Mouse (Mus musculus) left cerebral cortex, postnatal 36 days (tissue): ENCODE data around the gene Crls1. TPM values are rescaled to one million over a fixed set of nuclear protein-coding genes. Genes with fewer than 3 reads are reported as not detected.

Experiments
- DNase-seq, 2 experiments: peaks; one replicate each; pipeline ENCODE4 v3.0.0; 2021 to 2022; ENCODE audit warnings: low spot score in 2 of 2, mixed read lengths in 1 of 2
- intact Hi-C: fragments of 180-260 bp; cut with DNase I; formaldehyde crosslinking; loops from one replicate; pipeline ENCODE4 v1.15.1; 2025
- total RNA-seq, 2 experiments: library from RNA; stranded (reverse); gene quantifications; 2 replicates each; pipeline ENCODE4 v1.2.3; 2021

The Crls1 gene
- 10 to 100 TPM; 27.5 to 30.3 TPM for total RNA-seq

DNA sequence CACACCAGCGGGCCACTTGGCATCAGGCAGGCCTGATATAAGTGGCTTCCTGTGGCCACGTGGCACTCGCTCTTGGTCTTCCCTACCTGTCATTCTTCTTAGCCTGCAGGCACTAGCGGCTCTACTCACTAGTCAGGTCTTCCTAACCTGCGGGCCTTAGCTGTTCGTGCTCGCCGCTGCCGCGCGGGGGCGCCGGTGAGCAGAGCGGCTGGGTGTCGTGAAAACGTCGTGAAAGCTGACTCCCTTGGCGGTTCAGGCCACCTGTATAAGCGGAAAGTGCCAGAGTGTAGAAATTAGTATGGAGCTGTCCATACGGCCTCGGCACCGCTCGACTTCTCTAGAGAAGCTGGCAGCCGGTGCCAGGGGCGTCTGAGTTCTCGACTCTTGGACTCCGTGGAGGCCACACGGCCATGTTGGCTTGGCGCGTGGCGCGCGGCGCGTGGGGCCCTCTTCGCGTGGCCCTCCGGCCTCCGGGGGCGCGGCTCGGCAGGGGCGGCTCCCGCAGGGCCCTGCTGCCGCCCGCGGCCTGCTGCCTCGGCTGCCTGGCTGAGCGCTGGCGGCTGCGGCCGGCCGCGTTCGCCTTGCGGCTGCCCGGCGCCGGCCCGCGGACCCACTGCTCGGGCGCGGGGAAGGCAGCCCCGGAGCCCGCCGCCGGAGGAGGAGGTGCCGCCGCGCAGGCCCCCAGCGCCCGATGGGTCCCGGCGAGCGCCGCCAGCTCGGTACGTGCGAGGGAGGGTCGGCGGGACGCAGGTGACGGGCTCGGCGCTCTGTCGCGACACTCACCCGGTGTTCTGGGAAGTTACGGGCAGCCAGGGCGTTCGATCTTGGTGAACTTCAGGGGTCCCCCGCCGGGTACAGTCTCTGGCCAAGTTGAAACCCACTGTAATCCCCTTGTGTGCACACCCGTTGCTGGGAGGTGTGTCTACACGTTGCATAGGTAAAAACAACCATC lies at the start of gene Crls1:
TSS of gene Crls1 (plus strand) at position 260 of the 952 bp plus-strand sequence.
- intact Hi-C loops: loop anchor here (1.0 kb wide), 1 partner anchor 57 kb away; no protein-coding TSS in a partner anchor

DNA sequence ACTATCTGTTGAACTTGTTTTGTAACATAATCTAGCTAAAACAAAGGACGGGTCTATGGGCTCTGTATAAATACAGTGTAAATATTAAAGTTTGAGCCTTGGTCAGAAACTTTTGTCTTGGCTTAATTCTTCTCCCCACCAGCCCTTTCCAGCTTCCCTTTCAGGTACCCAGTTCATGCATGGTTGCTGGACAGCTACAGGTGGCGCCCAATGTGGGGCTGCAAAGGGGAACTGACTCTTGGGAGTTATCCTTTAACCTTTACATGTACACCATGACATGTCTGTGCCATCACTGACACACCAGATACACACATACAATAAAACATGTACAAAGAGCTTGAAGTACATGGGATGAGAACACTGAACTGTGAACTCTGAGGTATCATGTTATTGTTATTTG lies 43.5 kb upstream of the Crls1 start:
- DNase-seq: no peak
- intact Hi-C loops: no loop called here

More for the DNA sequence above, at the start of gene Crls1:
- peak; percentile 97 to 98 for DNase-seq

DNA sequence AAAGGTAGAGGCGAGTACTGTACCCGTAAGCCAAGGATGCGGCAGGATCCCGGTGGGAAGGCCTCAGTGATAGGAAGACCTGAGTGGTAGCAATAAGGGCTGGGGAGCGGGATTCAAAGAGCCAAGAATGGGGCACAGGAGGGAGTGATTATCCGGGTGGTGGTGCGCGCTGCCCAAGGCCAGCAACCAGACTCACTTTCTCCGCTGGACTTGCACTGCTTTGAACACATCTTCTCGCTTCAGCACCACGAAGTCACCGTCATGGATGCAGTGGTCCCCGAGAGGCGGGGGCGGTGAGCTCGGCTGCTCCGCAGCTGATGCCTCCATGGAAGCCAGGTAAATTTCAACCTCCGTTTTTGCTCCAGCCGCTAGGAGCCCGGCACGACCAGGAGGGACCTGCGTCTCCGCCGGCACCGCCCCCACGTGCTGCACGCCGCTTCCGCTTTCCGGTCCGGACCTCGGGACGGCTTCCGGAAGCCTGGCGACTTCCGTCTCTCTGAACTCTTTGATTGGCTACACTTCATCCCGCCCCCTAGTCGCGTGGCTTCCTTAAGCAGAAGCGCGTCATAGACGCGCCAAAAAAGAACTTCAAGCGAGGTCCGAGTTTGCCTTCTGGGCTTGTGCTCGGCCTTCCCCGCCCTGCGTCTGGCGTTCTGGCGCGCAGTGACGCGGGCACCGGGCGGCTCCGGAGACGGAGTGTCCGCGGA lies 30.7 kb upstream of the Crls1 start, which contains the start of the genes Trmt6 and Mcm8:
TSS of gene Trmt6 (minus strand) at position 448 of the 707 bp plus-strand sequence.
TSS of gene Mcm8 (plus strand) at position 534 of the 707 bp plus-strand sequence.
- DNase-seq: peak; percentile 88 to 89
- intact Hi-C loops: loop anchor here (10.0 kb wide), 1 partner anchor 301 kb away; no protein-coding TSS in a partner anchor

DNA sequence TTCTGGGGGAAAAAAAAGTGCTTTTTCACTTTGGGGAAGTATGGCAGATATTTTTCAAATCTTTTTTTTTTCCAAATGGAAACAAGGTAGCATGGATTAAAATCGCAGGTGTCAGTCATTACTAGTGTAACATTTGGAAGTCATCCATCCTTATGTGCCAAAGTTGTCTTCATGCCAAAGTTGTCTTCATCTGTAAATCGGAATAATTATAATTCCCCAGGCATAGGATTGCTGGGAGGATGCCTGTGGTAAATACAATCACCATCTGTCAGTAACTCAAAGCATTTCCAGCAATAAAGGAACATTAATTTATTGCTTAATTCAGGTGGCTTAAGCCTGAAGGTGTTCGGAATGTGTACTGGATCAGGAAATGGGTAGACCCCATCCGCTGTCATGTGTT lies 5.4 kb upstream of the Crls1 start:
- intact Hi-C loops: no loop called here
- DNase-seq: no peak

DNA sequence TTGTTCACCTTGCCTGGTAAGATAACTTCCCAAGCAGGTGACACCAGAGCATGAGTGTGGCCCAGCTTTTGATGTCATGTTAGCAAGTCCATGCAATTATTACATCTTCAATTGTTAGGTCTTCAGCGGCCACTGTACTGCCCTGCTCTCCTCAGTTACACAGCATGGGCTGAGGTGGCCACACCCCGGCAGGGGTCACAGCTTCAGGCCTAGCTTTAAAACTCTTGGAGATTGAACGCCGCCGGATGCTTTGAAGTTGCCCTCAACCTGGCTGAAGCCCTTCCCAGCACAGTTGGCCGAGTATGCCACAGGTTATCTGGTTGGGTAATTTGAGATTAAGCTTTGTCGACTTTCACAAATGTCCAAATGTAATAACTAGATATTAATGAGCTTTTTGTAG lies 1.1 kb downstream of the Crls1 start:
- intact Hi-C loops: loop anchor here (1.0 kb wide), 1 partner anchor 56 kb away; no protein-coding TSS in a partner anchor
- no peak for DNase-seq

DNA sequence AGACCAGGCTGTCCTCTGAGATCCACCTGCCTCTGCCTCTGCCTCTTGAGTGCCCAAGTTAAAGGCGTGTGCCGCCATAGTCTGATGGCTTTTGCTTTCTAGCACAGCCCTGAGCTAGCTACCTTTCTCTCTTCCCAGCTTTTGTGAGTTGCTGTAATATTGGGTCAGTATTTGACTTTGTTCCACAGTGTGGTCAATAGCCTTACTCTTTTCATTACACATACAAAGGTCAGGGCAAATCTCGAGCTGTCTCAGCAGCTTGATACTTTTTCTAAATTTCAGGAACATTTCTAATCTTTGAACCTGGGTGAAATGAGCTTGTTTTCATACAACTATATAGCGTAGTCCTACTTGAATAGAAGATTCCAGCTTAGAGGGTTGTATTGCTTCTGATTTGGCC lies 1.9 kb downstream of the Crls1 start:
- intact Hi-C loops: no loop called here
- DNase-seq: no peak

DNA sequence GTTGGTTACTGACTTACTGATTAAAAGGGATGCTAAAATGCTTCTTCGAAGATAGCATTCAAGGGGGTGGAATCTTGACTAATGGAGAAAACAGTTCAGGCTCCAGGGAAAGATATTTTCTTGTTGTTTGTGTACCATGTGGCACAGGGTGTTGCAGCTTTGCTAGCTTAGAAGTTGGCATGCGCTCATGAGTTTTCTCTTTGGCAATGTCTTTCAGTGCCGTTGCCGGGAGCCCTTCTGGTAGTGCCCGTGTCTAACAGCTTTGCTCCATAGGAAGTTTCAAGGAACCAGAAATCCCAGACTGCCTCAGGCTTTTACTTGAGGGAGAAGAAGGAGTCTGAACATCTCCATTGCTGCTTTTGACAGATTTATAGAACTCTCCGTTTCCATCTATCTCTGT lies 2.7 kb downstream of the Crls1 start:
- no peak for DNase-seq
- intact Hi-C loops: no loop called here

DNA sequence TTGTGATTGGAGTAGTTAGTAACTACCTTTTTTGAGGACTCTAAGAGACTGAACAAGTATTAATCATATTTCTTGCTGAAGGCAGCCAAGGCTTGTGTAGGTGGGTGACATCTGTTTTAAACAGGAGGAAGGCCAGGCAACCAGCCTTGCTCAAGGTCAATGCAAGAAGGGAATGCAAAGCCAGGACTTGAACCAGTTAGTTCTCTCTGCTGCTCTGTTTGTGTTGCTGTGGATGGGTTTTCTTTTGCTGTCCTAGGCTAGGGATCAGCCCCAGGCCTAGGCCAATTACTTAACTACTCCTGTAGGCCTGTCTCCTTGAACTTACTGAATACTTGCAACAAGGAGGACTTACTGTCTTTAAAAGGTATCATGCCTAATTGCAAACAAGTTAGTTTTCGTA lies 6.6 kb downstream of the Crls1 start:
- DNase-seq: no peak
- intact Hi-C loops: no loop called here

DNA sequence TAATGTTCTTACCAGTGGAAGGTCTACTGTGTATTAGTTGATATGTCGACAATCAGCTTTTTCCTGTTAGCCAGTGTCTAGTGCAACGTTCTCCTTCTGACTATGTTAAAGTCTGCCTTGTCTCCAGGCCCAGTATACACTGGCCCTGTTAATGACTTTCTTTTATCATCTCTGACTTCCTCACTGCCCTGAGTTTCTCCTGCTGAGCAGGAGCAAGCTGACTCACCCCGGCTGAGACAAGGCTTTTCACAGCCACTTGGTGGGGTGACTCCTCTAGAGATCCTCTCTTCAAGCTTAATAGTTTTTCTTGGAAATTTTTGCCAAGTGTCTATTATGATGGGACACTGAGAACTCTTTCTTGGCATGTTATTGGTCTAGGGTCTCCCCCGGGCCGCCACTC lies 9.9 kb downstream of the Crls1 start:
- DNase-seq: no peak
- intact Hi-C loops: no loop called here

DNA sequence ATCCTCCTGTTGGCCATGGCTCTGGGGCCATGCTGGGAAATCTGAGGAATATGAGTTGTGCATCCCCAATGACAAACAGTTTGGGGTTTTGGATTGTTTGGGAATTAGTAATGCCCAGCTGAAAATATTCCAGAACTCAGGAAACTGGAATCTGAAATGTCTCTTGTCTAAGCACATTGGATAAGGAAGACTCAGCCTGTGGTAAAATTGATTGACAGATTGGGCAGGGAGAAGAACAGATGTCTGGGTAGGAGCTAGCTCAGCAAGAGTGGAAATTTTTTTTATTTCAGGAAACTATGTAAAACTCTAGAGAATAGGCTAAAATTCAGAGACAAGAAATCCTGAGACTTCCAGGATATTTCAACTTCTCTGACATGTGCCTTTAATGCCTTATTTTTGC lies 14.0 kb downstream of the Crls1 start:
- intact Hi-C loops: no loop called here
- no peak for DNase-seq

DNA sequence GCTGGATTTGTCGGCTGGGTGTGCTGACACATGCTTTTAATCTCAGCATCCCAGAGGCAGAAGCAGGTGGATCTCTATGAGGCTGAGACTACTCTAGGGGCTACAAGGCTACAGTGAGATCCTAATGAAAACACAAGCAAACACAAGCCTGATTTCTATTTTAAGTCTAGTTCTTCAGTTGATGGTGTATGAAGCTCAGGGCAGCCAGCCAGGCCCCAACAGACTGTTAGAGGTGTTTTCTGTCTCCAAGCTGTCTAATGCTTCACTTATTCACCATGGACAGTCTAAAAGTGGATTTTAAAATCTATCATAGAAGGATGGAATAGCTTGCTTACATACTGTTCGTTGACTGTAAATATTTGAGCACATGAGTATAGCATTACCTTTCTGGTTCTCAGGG lies 15.0 kb downstream of the Crls1 start:
- intact Hi-C loops: no loop called here
- no peak for DNase-seq

DNA sequence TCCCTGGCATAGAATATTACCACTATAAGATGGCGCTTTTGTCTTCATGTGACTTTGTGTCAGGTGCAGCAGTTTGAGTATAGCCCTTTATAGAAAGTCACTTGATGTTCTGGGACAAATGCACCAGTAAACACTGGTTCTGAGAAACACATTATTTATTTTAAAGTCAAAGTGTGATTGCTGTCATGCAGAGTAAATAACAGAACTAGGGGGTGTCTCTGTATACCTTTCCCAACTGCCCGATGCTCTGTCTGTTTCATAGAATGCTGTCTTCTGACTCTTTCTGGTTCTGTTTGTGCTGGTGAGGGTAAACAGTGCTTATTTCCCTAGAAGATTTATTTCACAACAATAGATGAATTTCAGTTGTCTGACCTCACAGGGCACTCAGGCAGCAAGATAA lies 16.9 kb downstream of the Crls1 start:
- intact Hi-C loops: no loop called here
- DNase-seq: no peak

DNA sequence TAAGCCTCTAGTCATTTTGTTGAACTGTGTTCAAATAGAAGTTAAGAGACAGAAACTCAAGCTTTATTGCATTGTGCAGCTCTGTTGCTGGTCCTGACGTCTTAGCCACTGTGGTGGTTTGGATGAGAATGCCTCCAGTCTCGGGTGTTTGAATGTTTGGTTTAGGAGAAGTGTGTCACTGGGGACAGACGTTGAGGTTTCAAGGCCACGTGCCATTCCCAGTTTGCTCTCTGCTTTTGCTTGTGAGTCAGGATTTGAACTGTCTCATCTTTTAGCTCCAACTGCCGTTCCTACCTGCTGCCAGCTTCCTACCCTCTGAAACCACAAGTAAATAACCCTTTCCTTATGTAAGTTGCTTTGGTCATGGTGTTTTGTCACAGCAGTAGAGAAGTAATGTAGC lies 21.1 kb downstream of the Crls1 start:
- DNase-seq: no peak
- intact Hi-C loops: no loop called here

DNA sequence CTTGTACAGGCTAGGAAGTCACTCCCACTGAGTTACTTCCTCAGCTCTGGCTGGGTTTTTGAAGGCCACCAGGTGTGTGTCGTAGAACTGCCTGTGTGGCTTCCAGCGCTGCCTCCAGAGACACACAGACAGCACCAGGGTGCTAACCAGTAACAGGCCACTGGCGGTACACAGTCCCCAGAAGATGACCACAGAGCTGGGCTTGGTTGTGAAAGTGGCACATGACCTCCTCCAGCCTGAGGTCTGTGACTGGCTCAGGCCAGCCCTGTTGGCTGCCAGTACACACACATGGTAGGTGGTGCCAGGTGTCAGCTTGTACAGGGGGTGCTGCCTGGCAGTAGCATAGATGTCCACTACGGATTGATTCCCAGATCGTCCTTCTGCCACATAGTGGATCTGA lies 23.2 kb downstream of the Crls1 start:
- DNase-seq: no peak
- intact Hi-C loops: no loop called here

DNA sequence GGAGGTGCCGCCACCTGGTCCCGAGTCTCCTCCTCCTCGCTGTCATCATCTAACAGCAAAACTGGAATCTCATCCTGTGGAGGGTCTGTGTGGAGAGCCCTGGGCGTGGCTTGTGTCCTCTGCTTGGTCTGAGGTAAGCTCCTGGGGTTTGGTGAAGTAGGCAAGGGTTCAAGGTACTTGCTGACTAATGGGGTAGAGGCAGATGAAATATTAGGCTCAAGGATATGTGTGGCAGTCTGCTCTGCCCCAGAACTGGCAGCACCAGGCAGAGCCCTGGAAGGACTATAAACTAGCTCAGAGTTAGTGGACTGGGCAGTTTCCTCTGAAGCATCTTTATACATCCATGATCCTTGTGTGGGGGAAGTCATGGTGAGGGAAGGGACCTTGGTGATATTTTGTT lies 23.8 kb downstream of the Crls1 start:
- intact Hi-C loops: no loop called here
- DNase-seq: no peak

DNA sequence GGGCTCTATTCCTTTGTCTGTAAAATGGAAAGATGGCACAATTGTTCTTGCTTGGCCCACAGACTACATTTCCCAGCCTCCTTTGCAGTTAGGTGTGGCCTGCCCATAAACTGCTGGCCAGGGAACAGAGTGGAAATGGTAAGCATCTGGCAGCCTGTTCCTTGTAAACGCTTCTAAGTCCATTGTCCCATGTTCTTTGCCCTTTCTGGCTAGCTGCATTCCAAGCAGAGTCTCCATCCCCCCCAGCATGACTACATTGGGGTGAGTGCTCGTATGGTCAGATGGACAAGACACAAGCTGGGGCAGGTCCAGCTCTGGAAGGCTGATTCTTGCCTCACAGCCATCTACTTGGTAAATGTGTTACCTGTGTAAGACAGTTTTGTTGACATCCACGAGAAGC lies 25.2 kb downstream of the Crls1 start:
- DNase-seq: no peak

DNA sequence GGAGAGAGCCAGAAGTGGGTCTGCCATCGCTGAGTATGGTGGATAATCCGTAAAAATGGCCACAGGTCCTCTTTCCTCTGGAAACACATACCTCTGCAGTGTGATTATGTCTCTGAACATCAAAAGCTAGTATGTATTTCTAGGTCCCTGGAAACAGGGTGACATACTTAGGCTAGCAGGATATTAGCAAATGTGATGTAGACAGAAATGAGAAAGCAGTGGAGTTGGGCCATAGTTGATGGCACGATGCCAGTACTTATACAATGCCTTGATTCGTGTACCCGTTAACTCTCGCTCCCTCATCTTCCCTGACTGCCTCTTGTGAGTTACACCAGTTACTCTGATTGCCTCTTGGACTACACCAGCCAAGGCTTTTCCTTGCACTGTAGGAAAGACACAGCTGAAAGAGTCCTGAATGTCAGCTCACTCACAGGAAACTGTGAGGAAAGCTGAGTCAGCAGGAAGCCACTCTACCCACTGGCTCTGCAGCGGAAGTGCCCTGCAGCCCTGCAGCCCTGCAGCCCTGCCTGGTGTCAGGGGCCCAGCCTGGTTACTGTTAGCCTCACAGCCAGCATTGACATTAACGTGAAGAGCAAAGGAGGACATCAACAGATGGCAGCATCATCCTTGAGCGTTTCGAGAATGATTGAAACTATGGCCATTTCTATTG lies 27.3 kb downstream of the Crls1 start:
- DNase-seq: no peak
- intact Hi-C loops: no loop called here

More for the DNA sequence above, 25.2 kb downstream of the Crls1 start:
- intact Hi-C loops: no loop called here

DNA sequence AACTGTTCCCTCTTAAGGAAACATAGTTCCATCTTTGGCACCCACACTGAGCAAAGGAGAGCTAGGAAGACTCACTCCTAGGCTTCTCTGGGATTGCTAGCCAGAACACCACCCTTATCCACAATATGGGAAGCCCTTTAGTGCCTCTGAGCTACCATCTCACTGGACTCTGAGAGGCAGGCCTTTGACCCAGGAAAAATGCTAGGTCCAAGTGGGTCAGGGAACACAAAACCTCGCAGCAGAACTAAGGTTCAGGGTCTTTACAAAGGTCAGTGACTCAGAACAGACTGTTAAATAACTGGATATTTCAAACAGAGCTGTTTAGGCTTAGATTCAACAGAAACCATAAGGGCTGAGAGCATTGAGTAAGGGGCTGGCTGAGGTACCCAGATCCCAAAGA lies 30.5 kb downstream of the Crls1 start:
- intact Hi-C loops: no loop called here
- DNase-seq: no peak

DNA sequence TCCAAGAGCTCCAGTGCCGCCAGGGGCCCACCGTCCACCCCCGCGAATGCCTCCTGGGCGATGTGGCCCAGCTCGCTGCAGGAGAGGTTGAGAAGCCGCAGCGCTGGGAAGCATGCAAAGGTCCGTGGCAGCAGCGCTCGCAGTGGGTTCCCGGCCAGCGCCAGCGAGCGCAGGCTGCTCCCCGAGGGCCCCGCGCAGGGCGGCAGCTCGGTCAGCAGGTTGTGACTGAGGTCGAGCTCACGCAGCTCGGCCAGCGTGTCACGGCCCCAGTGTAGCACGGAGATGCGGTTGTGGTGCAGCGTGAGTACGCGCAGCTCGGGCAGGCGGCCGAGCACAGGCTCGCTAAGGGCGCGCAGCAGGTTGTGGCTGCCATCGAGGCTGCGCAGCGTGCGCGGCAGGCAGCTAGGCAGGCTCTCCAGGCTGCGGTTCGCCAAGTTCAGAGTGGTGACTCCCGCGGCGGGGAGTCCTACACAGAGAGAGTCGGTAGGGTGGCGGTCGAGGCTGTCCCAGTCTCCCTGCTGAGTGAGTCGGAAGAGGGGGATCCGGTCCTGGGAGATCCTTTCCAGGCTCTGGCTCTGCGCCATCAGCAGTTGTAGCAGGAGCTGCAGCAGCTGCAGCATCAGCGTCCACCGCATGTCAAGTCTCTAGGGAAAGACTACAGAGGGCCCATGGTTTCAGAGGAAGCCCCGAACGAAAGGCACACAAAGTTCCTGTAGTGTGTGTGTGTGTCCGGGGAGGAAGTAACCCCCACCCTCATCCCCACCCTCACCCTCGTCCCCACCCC lies 33.0 kb downstream of the Crls1 start:
- intact Hi-C loops: no loop called here
- DNase-seq: peak in 1 of 2 experiments; percentile 19
